Mouse (Mus musculus): ENCODE measurements at regions not wholly inside any gene's neighbourhood (a gene's known extent, or its start where the extent isn't known, plus 50 kb on each side); places are given as distances from the start of the nearest gene placed in this dataset.

- Histone ChIP-seq H3K9me3 (replicated peaks; ENCODE audit: control insufficient read depth, insufficient read depth, low read length, poor library complexity, severe bottlenecking) (no peaks in the 10 kb centered on the region), H3K4me3 (ENCODE audit: low read depth, low read length) (no peak overlapping the region), H3K9ac (ENCODE audit: low read depth, poor library complexity, severe bottlenecking) (no peak overlapping the region), H3K4me1 (ENCODE audit: control insufficient read depth, insufficient read depth, low read length) (peaks cover 3% of the 10 kb centered on the region), H3K27me3 (ENCODE audit: control insufficient read depth, insufficient read depth, low read length, poor library complexity, severe bottlenecking) (no peaks in the 10 kb centered on the region), H3K36me3 (ENCODE audit: control insufficient read depth, insufficient read depth, low read length, poor library complexity, severe bottlenecking) (no peaks in the 10 kb centered on the region), H3K27ac (ENCODE audit: insufficient read depth, low read length) (no peak overlapping the region)
- TF ChIP-seq EP300 (IDR thresholded peaks at IDR 0.05; ENCODE audit: insufficient read depth, low read depth, low read length) (no peak), CTCF (IDR thresholded peaks at IDR 0.05; ENCODE audit: low read depth, low read length) (peak; percentile 56)
These were observed 213.1 kb upstream of the 4930535I16Rik start for GRCm38 (mm10) chr4:124130946-124131345.

GRCm38 (mm10) chr4:124126258-124126657 is 208.4 kb upstream of the 4930535I16Rik start:
- H3K9ac ChIP-seq (ENCODE audit: low read depth, poor library complexity, severe bottlenecking): no peak overlapping the region
- no peaks in the 10 kb centered on the region for H3K36me3 ChIP-seq (ENCODE audit: control insufficient read depth, insufficient read depth, low read length, poor library complexity, severe bottlenecking)
- H3K4me1 ChIP-seq (ENCODE audit: control insufficient read depth, insufficient read depth, low read length): no peaks in the 10 kb centered on the region
- H3K27ac ChIP-seq (ENCODE audit: insufficient read depth, low read length): no peak overlapping the region
- H3K4me3 ChIP-seq (ENCODE audit: low read depth, low read length): no peak overlapping the region
- no peaks in the 10 kb centered on the region for H3K27me3 ChIP-seq (ENCODE audit: control insufficient read depth, insufficient read depth, low read length, poor library complexity, severe bottlenecking)
- no peak for TF ChIP-seq EP300 (IDR thresholded peaks at IDR 0.05; ENCODE audit: insufficient read depth, low read depth, low read length)
- no peak for TF ChIP-seq POLR2A (IDR thresholded peaks at IDR 0.05; ENCODE audit: insufficient read depth, low read length)
- TF ChIP-seq CTCF (IDR thresholded peaks at IDR 0.05; ENCODE audit: low read depth, low read length): no peak
- no peaks in the 10 kb centered on the region for H3K9me3 ChIP-seq (replicated peaks; ENCODE audit: control insufficient read depth, insufficient read depth, low read length, poor library complexity, severe bottlenecking)

GRCm38 (mm10) chr4:124120334-124120733 is 202.5 kb upstream of the 4930535I16Rik start:
- H3K4me3 ChIP-seq (ENCODE audit: low read depth, low read length): no peak overlapping the region
- no peaks in the 10 kb centered on the region for H3K9me3 ChIP-seq (replicated peaks; ENCODE audit: control insufficient read depth, insufficient read depth, low read length, poor library complexity, severe bottlenecking)
- no peak overlapping the region for H3K27ac ChIP-seq (ENCODE audit: insufficient read depth, low read length)
- no peak for TF ChIP-seq POLR2A (IDR thresholded peaks at IDR 0.05; ENCODE audit: insufficient read depth, low read length)
- TF ChIP-seq CTCF (IDR thresholded peaks at IDR 0.05; ENCODE audit: low read depth, low read length): no peak
- TF ChIP-seq EP300 (IDR thresholded peaks at IDR 0.05; ENCODE audit: insufficient read depth, low read depth, low read length): no peak
- no peak overlapping the region for H3K9ac ChIP-seq (ENCODE audit: low read depth, poor library complexity, severe bottlenecking)
- no peaks in the 10 kb centered on the region for H3K27me3 ChIP-seq (ENCODE audit: control insufficient read depth, insufficient read depth, low read length, poor library complexity, severe bottlenecking)
- no peaks in the 10 kb centered on the region for H3K4me1 ChIP-seq (ENCODE audit: control insufficient read depth, insufficient read depth, low read length)
- H3K36me3 ChIP-seq (ENCODE audit: control insufficient read depth, insufficient read depth, low read length, poor library complexity, severe bottlenecking): no peaks in the 10 kb centered on the region

- Histone ChIP-seq H3K4me1 (ENCODE audit: control insufficient read depth, insufficient read depth, low read length) (no peaks in the 10 kb centered on the region), H3K27ac (ENCODE audit: insufficient read depth, low read length) (no peak overlapping the region), H3K27me3 (ENCODE audit: control insufficient read depth, insufficient read depth, low read length, poor library complexity, severe bottlenecking) (no peaks in the 10 kb centered on the region), H3K9me3 (replicated peaks; ENCODE audit: control insufficient read depth, insufficient read depth, low read length, poor library complexity, severe bottlenecking) (no peaks in the 10 kb centered on the region), H3K4me3 (ENCODE audit: low read depth, low read length) (no peak overlapping the region), H3K36me3 (ENCODE audit: control insufficient read depth, insufficient read depth, low read length, poor library complexity, severe bottlenecking) (no peaks in the 10 kb centered on the region), H3K9ac (ENCODE audit: low read depth, poor library complexity, severe bottlenecking) (no peak overlapping the region)
- no peak for TF ChIP-seq CTCF (IDR thresholded peaks at IDR 0.05; ENCODE audit: low read depth, low read length)
- no peak for TF ChIP-seq EP300 (IDR thresholded peaks at IDR 0.05; ENCODE audit: insufficient read depth, low read depth, low read length)
- no peak for TF ChIP-seq POLR2A (IDR thresholded peaks at IDR 0.05; ENCODE audit: insufficient read depth, low read length)
These were observed 196.1 kb upstream of the 4930535I16Rik start for GRCm38 (mm10) chr4:124113856-124114345.

DNA sequence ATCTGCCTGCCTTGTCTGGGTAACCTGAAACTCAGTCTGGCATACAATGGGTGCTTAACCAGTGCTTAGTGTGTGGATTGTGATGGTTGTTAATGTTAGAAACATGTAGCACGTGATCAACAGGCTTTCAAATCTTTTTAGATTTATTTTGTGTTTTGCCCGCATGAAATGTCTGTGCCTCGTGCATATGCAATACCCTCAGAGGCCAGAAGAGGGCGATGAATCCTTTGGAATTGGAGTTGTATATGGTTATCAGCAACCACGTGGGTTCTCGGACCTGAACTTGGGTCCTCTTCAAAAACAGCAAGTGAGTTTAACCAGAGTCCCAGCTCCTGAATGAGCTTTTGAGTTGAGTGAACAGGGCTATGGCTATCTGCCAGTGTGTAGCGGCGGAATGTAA is 192.9 kb upstream of the 4930535I16Rik start:
- TF ChIP-seq EP300 (IDR thresholded peaks at IDR 0.05; ENCODE audit: insufficient read depth, low read depth, low read length): no peak
- TF ChIP-seq POLR2A (IDR thresholded peaks at IDR 0.05; ENCODE audit: insufficient read depth, low read length): no peak
- TF ChIP-seq CTCF (IDR thresholded peaks at IDR 0.05; ENCODE audit: low read depth, low read length): no peak
- no peaks in the 10 kb centered on the region for H3K36me3 ChIP-seq (ENCODE audit: control insufficient read depth, insufficient read depth, low read length, poor library complexity, severe bottlenecking)

GRCm38 (mm10) chr4:124109371-124109770 is 191.5 kb upstream of the 4930535I16Rik start:
- Histone ChIP-seq H3K4me1 (ENCODE audit: control insufficient read depth, insufficient read depth, low read length) (no peaks in the 10 kb centered on the region), H3K27me3 (ENCODE audit: control insufficient read depth, insufficient read depth, low read length, poor library complexity, severe bottlenecking) (no peaks in the 10 kb centered on the region), H3K9me3 (replicated peaks; ENCODE audit: control insufficient read depth, insufficient read depth, low read length, poor library complexity, severe bottlenecking) (no peaks in the 10 kb centered on the region), H3K36me3 (ENCODE audit: control insufficient read depth, insufficient read depth, low read length, poor library complexity, severe bottlenecking) (no peaks in the 10 kb centered on the region), H3K9ac (ENCODE audit: low read depth, poor library complexity, severe bottlenecking) (no peak overlapping the region), H3K4me3 (ENCODE audit: low read depth, low read length) (no peak overlapping the region), H3K27ac (ENCODE audit: insufficient read depth, low read length) (no peak overlapping the region)
- TF ChIP-seq CTCF (IDR thresholded peaks at IDR 0.05; ENCODE audit: low read depth, low read length) (no peak), POLR2A (IDR thresholded peaks at IDR 0.05; ENCODE audit: insufficient read depth, low read length) (no peak), EP300 (IDR thresholded peaks at IDR 0.05; ENCODE audit: insufficient read depth, low read depth, low read length) (no peak)

More for the DNA sequence above, 192.9 kb upstream of the 4930535I16Rik start:
- Histone ChIP-seq H3K27me3 (ENCODE audit: control insufficient read depth, insufficient read depth, low read length, poor library complexity, severe bottlenecking) (no peaks in the 10 kb centered on the region), H3K9me3 (replicated peaks; ENCODE audit: control insufficient read depth, insufficient read depth, low read length, poor library complexity, severe bottlenecking) (no peaks in the 10 kb centered on the region), H3K27ac (ENCODE audit: insufficient read depth, low read length) (no peak overlapping the region), H3K4me3 (ENCODE audit: low read depth, low read length) (no peak overlapping the region), H3K9ac (ENCODE audit: low read depth, poor library complexity, severe bottlenecking) (no peak overlapping the region), H3K4me1 (ENCODE audit: control insufficient read depth, insufficient read depth, low read length) (no peaks in the 10 kb centered on the region)

All from ES-Bruce4 (cell line).